Mouse (Mus musculus): ENCODE data around the gene Hs2st1. TPM values are rescaled to one million over a fixed set of nuclear protein-coding genes. Genes with fewer than 3 reads are reported as not detected.
A peak's percentile ranks its signal among the peaks of the same experiment; 100 is the strongest.
"Not testable (repeated sequence)": the region's sequence is repeated elsewhere in the genome, so short reads cannot be mapped to it uniquely, and the experiment has no call there.

The Hs2st1 gene
- polyA plus RNA-seq, 1 experiment from 2014 or later, result 13.9 TPM

GRCm38 (mm10) chr3:144610759-144611158 is 40.8 kb upstream of the Hs2st1 start:
- Histone ChIP-seq H3K9ac (ENCODE audit: low read depth, low read length) (no peak overlapping the region), H3K4me1 (ENCODE audit: control insufficient read depth, insufficient read depth, low read length) (peaks cover 12% of the 10 kb centered on the region; the same call in 1 of the 2 replicates), H3K4me3 (ENCODE audit: low read depth, low read length) (no peak overlapping the region), H3K4me2 (ENCODE audit: low read length) (no peak overlapping the region), H3K27me3 (ENCODE audit: control insufficient read depth, insufficient read depth, low read depth, low read length) (no peaks in the 10 kb centered on the region), H3K27ac (ENCODE audit: low read length) (no peak overlapping the region), H3K36me3 (ENCODE audit: control insufficient read depth, insufficient read depth, low read length) (no peaks in the 10 kb centered on the region), H3K9me3 (replicated peaks; ENCODE audit: control insufficient read depth, low read length, poor library complexity, severe bottlenecking) (no peaks in the 10 kb centered on the region)
- 38% methylated on average over 5 of the region's 5 CpGs for WGBS
- peak; percentile 18; the same call in 1 of the 2 replicates for ATAC-seq

GRCm38 (mm10) chr3:144608090-144608489 is 38.1 kb upstream of the Hs2st1 start:
- Histone ChIP-seq H3K4me3 (ENCODE audit: low read depth, low read length) (no peak overlapping the region), H3K9ac (ENCODE audit: low read depth, low read length) (no peak overlapping the region), H3K27me3 (ENCODE audit: control insufficient read depth, insufficient read depth, low read depth, low read length) (no peaks in the 10 kb centered on the region), H3K27ac (ENCODE audit: low read length) (no peak overlapping the region), H3K9me3 (replicated peaks; ENCODE audit: control insufficient read depth, low read length, poor library complexity, severe bottlenecking) (no peaks in the 10 kb centered on the region), H3K4me1 (ENCODE audit: control insufficient read depth, insufficient read depth, low read length) (peaks cover 12% of the 10 kb centered on the region; the same call in 1 of the 2 replicates), H3K4me2 (ENCODE audit: low read length) (no peak overlapping the region), H3K36me3 (ENCODE audit: control insufficient read depth, insufficient read depth, low read length) (no peaks in the 10 kb centered on the region)
- ATAC-seq, result no peak
- 94% methylated on average over 5 of the region's 5 CpGs for WGBS

- peaks cover 4% of the 10 kb centered on the region; the same call in 1 of the 2 replicates for H3K4me1 ChIP-seq (ENCODE audit: control insufficient read depth, insufficient read depth, low read length)
- ATAC-seq, result no peak
Observed at GRCm38 (mm10) chr3:144606449-144606848, 36.5 kb upstream of the Hs2st1 start.

GRCm38 (mm10) chr3:144605811-144606210 is 35.8 kb upstream of the Hs2st1 start:
- H3K4me2 ChIP-seq (ENCODE audit: low read length); H3K4me3 ChIP-seq (ENCODE audit: low read depth, low read length); ATAC-seq; H3K9me3 ChIP-seq (replicated peaks; ENCODE audit: control insufficient read depth, low read length, poor library complexity, severe bottlenecking); H3K27me3 ChIP-seq (ENCODE audit: control insufficient read depth, insufficient read depth, low read depth, low read length); H3K4me1 ChIP-seq (ENCODE audit: control insufficient read depth, insufficient read depth, low read length); H3K9ac ChIP-seq (ENCODE audit: low read depth, low read length); H3K27ac ChIP-seq (ENCODE audit: low read length); H3K36me3 ChIP-seq (ENCODE audit: control insufficient read depth, insufficient read depth, low read length): not testable (repeated sequence)
- WGBS, result 70% methylated on average over 7 of the region's 7 CpGs

More at GRCm38 (mm10) chr3:144606449-144606848, 36.5 kb upstream of the Hs2st1 start:
- 72% methylated on average over 4 of the region's 4 CpGs for WGBS
- Histone ChIP-seq H3K4me3 (ENCODE audit: low read depth, low read length) (no peak overlapping the region), H3K27ac (ENCODE audit: low read length) (no peak overlapping the region), H3K9me3 (replicated peaks; ENCODE audit: control insufficient read depth, low read length, poor library complexity, severe bottlenecking) (no peaks in the 10 kb centered on the region), H3K36me3 (ENCODE audit: control insufficient read depth, insufficient read depth, low read length) (no peaks in the 10 kb centered on the region), H3K9ac (ENCODE audit: low read depth, low read length) (no peak overlapping the region), H3K4me2 (ENCODE audit: low read length) (no peak overlapping the region), H3K27me3 (ENCODE audit: control insufficient read depth, insufficient read depth, low read depth, low read length) (no peaks in the 10 kb centered on the region)

GRCm38 (mm10) chr3:144604205-144604604 is 34.2 kb upstream of the Hs2st1 start:
- Histone ChIP-seq H3K4me3 (ENCODE audit: low read depth, low read length) (no peak overlapping the region), H3K9ac (ENCODE audit: low read depth, low read length) (no peak overlapping the region), H3K36me3 (ENCODE audit: control insufficient read depth, insufficient read depth, low read length) (no peaks in the 10 kb centered on the region), H3K4me1 (ENCODE audit: control insufficient read depth, insufficient read depth, low read length) (no peaks in the 10 kb centered on the region), H3K4me2 (ENCODE audit: low read length) (no peak overlapping the region), H3K27me3 (ENCODE audit: control insufficient read depth, insufficient read depth, low read depth, low read length) (no peaks in the 10 kb centered on the region), H3K9me3 (replicated peaks; ENCODE audit: control insufficient read depth, low read length, poor library complexity, severe bottlenecking) (no peaks in the 10 kb centered on the region), H3K27ac (ENCODE audit: low read length) (no peak overlapping the region)
- no peak for ATAC-seq
- WGBS, result 79% methylated on average over 7 of the region's 7 CpGs

GRCm38 (mm10) chr3:144603558-144603957 is 33.6 kb upstream of the Hs2st1 start:
- no peaks in the 10 kb centered on the region for H3K36me3 ChIP-seq (ENCODE audit: control insufficient read depth, insufficient read depth, low read length)
- H3K27ac ChIP-seq (ENCODE audit: low read length), result no peak overlapping the region
- H3K4me3 ChIP-seq (ENCODE audit: low read depth, low read length), result no peak overlapping the region
- no peaks in the 10 kb centered on the region for H3K4me1 ChIP-seq (ENCODE audit: control insufficient read depth, insufficient read depth, low read length)
- no peaks in the 10 kb centered on the region for H3K27me3 ChIP-seq (ENCODE audit: control insufficient read depth, insufficient read depth, low read depth, low read length)
- H3K9me3 ChIP-seq (replicated peaks; ENCODE audit: control insufficient read depth, low read length, poor library complexity, severe bottlenecking), result no peaks in the 10 kb centered on the region
- H3K4me2 ChIP-seq (ENCODE audit: low read length), result no peak overlapping the region
- no peak overlapping the region for H3K9ac ChIP-seq (ENCODE audit: low read depth, low read length)
- ATAC-seq, result no peak
- WGBS, result 84% methylated on average over 3 of the region's 3 CpGs

- Histone ChIP-seq H3K4me3 (ENCODE audit: low read depth, low read length) (no peak overlapping the region), H3K36me3 (ENCODE audit: control insufficient read depth, insufficient read depth, low read length) (no peaks in the 10 kb centered on the region), H3K9me3 (replicated peaks; ENCODE audit: control insufficient read depth, low read length, poor library complexity, severe bottlenecking) (no peaks in the 10 kb centered on the region), H3K4me2 (ENCODE audit: low read length) (no peak overlapping the region), H3K27ac (ENCODE audit: low read length) (no peak overlapping the region), H3K9ac (ENCODE audit: low read depth, low read length) (no peak overlapping the region), H3K27me3 (ENCODE audit: control insufficient read depth, insufficient read depth, low read depth, low read length) (no peaks in the 10 kb centered on the region), H3K4me1 (ENCODE audit: control insufficient read depth, insufficient read depth, low read length) (0 out of 2 replicates have a peak, but pooled peaks cover 2% of the 10 kb centered on the region)
- no peak for ATAC-seq
- 81% methylated on average over 7 of the region's 7 CpGs for WGBS
Observed at GRCm38 (mm10) chr3:144602819-144603218, 32.8 kb upstream of the Hs2st1 start.

- 77% methylated on average over 4 of the region's 4 CpGs for WGBS
- H3K9me3 ChIP-seq (replicated peaks; ENCODE audit: control insufficient read depth, low read length, poor library complexity, severe bottlenecking), result no peaks in the 10 kb centered on the region
- no peaks in the 10 kb centered on the region for H3K27me3 ChIP-seq (ENCODE audit: control insufficient read depth, insufficient read depth, low read depth, low read length)
- no peak overlapping the region for H3K9ac ChIP-seq (ENCODE audit: low read depth, low read length)
- ATAC-seq, result no peak
- 0 out of 2 replicates have a peak, but pooled peaks cover 2% of the 10 kb centered on the region for H3K4me1 ChIP-seq (ENCODE audit: control insufficient read depth, insufficient read depth, low read length)
- H3K4me2 ChIP-seq (ENCODE audit: low read length), result no peak overlapping the region
- H3K36me3 ChIP-seq (ENCODE audit: control insufficient read depth, insufficient read depth, low read length), result no peaks in the 10 kb centered on the region
- H3K4me3 ChIP-seq (ENCODE audit: low read depth, low read length), result no peak overlapping the region
- no peak overlapping the region for H3K27ac ChIP-seq (ENCODE audit: low read length)
Observed at GRCm38 (mm10) chr3:144602413-144602812, 32.4 kb upstream of the Hs2st1 start.

GRCm38 (mm10) chr3:144597790-144598467 is 27.9 kb upstream of the Hs2st1 start:
- H3K4me1 ChIP-seq (ENCODE audit: control insufficient read depth, insufficient read depth, low read length), result 0 out of 2 replicates have a peak, but pooled peaks cover 2% of the 10 kb centered on the region
- peak; percentile 62 for ATAC-seq
- no peak overlapping the region for H3K9ac ChIP-seq (ENCODE audit: low read depth, low read length)
- no peak overlapping the region for H3K4me3 ChIP-seq (ENCODE audit: low read depth, low read length)
- H3K9me3 ChIP-seq (replicated peaks; ENCODE audit: control insufficient read depth, low read length, poor library complexity, severe bottlenecking), result no peaks in the 10 kb centered on the region
- H3K4me2 ChIP-seq (ENCODE audit: low read length), result no peak overlapping the region
- H3K27ac ChIP-seq (ENCODE audit: low read length), result no peak overlapping the region; the same call in 1 of the 2 replicates
- H3K27me3 ChIP-seq (ENCODE audit: control insufficient read depth, insufficient read depth, low read depth, low read length), result no peaks in the 10 kb centered on the region
- 0 out of 2 replicates have a peak, but pooled peaks cover 2% of the 10 kb centered on the region for H3K36me3 ChIP-seq (ENCODE audit: control insufficient read depth, insufficient read depth, low read length)
- 36% methylated on average over 12 of the region's 12 CpGs for WGBS
